Mouse (Mus musculus): ENCODE results near the gene Ppil6. TPM values are rescaled to one million over a fixed set of nuclear protein-coding genes. Genes with fewer than 3 reads are reported as not detected.

Ppil6 gene
- polyA plus RNA-seq, 1 experiment from 2014 or later: 4.1 TPM

Other genes with a start within 250 kb of the Ppil6 start
- gene Fig4, start 187.2 kb upstream of the Ppil6 start, polyA plus RNA-seq (2015; fragmentation: Nextera tagmentation; extraction: Ambion mirVana): 31.6 and 32.5 TPM in 2 replicates
- 0.16 and 0.28 TPM in 2 replicates for gene Ak9, start 186.5 kb upstream of the Ppil6 start, polyA plus RNA-seq (2015; fragmentation: Nextera tagmentation; extraction: Ambion mirVana)
- gene Zbtb24, start 40.1 kb upstream of the Ppil6 start, polyA plus RNA-seq (2015; fragmentation: Nextera tagmentation; extraction: Ambion mirVana): 19.3 and 20.0 TPM in 2 replicates
- 23.2 and 24.6 TPM in 2 replicates for gene Mical1, start 14.1 kb upstream of the Ppil6 start, polyA plus RNA-seq (2015; fragmentation: Nextera tagmentation; extraction: Ambion mirVana)
- 36.5 and 44.1 TPM in 2 replicates for gene Smpd2, start 70 bp upstream of the Ppil6 start, polyA plus RNA-seq (2015; fragmentation: Nextera tagmentation; extraction: Ambion mirVana)
- 44.7 and 48.8 TPM in 2 replicates for gene Cd164, start 29.0 kb downstream of the Ppil6 start, polyA plus RNA-seq (2015; fragmentation: Nextera tagmentation; extraction: Ambion mirVana)
- gene Ccdc162, start 226.2 kb downstream of the Ppil6 start, polyA plus RNA-seq (2015; fragmentation: Nextera tagmentation; extraction: Ambion mirVana): 0.90 and 0.91 TPM in 2 replicates